Mouse (Mus musculus) liver, adult 2 months (tissue): ENCODE measurements around the gene Fgl2.

Source experiments
- CTCF ChIP-seq: fragments of 200-500 bp; IDR thresholded peaks from 2 replicates; pipeline ENCODE4 v1.5.1; 2011; ENCODE audit warnings: low read depth, low read length, control low read depth
- POLR2A ChIP-seq: fragments of 200-500 bp; IDR thresholded peaks from 2 replicates; pipeline ENCODE4 v1.6.1; 2011; ENCODE audit warnings: low read length, control low read depth; ENCODE audit not compliant: insufficient read depth; ENCODE audit errors: extremely low read depth

GRCm38 (mm10) chr5:21378397-21378796 is 6.0 kb downstream of the Fgl2 start:
- TF ChIP-seq CTCF (no peak), POLR2A (no peak)
